Mouse (Mus musculus) C2C12 (cell line): ENCODE results near the gene Lpgat1. TPM values are rescaled to one million over a fixed set of nuclear protein-coding genes. Genes with fewer than 3 reads are reported as not detected.

Experiments
- H3K27me3 ChIP-seq: one replicate; pipeline ENCODE4 v1.6.1; 2011; ENCODE audit not compliant: control insufficient read depth, insufficient read depth, insufficient read length
- H3K36me3 ChIP-seq: one replicate; pipeline ENCODE4 v1.6.1; 2011; ENCODE audit not compliant: control insufficient read depth, insufficient read depth
- H3K4me3 ChIP-seq: one replicate; pipeline ENCODE4 v1.5.1; 2011; ENCODE audit warnings: mild to moderate bottlenecking, control low read depth; ENCODE audit not compliant: poor library complexity, insufficient read depth, severe bottlenecking
- H3K79me2 ChIP-seq: one replicate; pipeline ENCODE4 v1.6.1; 2011; ENCODE audit not compliant: control insufficient read depth, insufficient read depth
- H3K79me3 ChIP-seq: one replicate; pipeline ENCODE4 v1.6.1; 2011; ENCODE audit warnings: low read depth, control low read depth
- H3ac ChIP-seq: one replicate; pipeline ENCODE3; 2011; ENCODE audit warnings: low read depth; ENCODE audit not compliant: control insufficient read depth, insufficient read length
- CEBPB ChIP-seq: IDR thresholded peaks from one replicate; pipeline ENCODE4 v1.6.1; 2011; ENCODE audit warnings: low read depth, mild to moderate bottlenecking, control low read depth, moderate library complexity
- CTCF ChIP-seq: IDR thresholded peaks from one replicate; pipeline ENCODE4 v1.5.1; 2011; ENCODE audit not compliant: control insufficient read depth, insufficient read depth, insufficient read length
- FOSL1 ChIP-seq: IDR thresholded peaks from one replicate; pipeline ENCODE4 v1.8.0; 2011; ENCODE audit warnings: mild to moderate bottlenecking, low read length; ENCODE audit not compliant: poor library complexity, insufficient read depth, severe bottlenecking
- MAX ChIP-seq: IDR thresholded peaks from one replicate; pipeline ENCODE4 v1.6.1; 2011; ENCODE audit warnings: mild to moderate bottlenecking, control low read depth
- MYOD1 ChIP-seq: IDR thresholded peaks from one replicate; pipeline ENCODE4 v1.6.1; 2011; ENCODE audit warnings: low read depth; ENCODE audit not compliant: control insufficient read depth, insufficient read length
- MYOG ChIP-seq: IDR thresholded peaks from one replicate; pipeline ENCODE4 v1.6.1; 2011; ENCODE audit not compliant: control insufficient read depth, insufficient read length; ENCODE audit errors: extremely low read depth
- USF1 ChIP-seq: IDR thresholded peaks from one replicate; pipeline ENCODE4 v1.6.1; 2011; ENCODE audit warnings: low read depth, mild to moderate bottlenecking, control low read depth, moderate library complexity
- polyA plus RNA-seq: library from polyadenylated mRNA; unstranded; fragments of >200 nt; fragmentation: generic; extraction: Trizol; gene quantifications from one replicate; pipeline ENCODE4 v1.2.1, GENCODE M21; 2012; ENCODE audit warnings: missing spikeins

The Lpgat1 gene
- polyA plus RNA-seq, 1 experiment: 16.5 TPM

GRCm38 (mm10) chr1:191802093-191802819 lies 84.6 kb downstream of the Lpgat1 start:
- no peak for TF ChIP-seq USF1
- peak; percentile 80 for TF ChIP-seq MYOD1
- Histone ChIP-seq H3K79me2 (no peaks in the 10 kb centered on the region), H3K4me3 (no peak overlapping the region), H3ac (no peak overlapping the region), H3K79me3 (no peaks in the 10 kb centered on the region), H3K27me3 (no peaks in the 10 kb centered on the region), H3K36me3 (no peaks in the 10 kb centered on the region)

- no peak for TF ChIP-seq MYOG
- TF ChIP-seq CTCF: no peak
- no peak for TF ChIP-seq MYOD1
- no peak for TF ChIP-seq CEBPB
- TF ChIP-seq FOSL1: no peak
- no peak for TF ChIP-seq USF1
- TF ChIP-seq MAX: no peak
These were observed 85.4 kb downstream of the Lpgat1 start for GRCm38 (mm10) chr1:191802820-191803655.

GRCm38 (mm10) chr1:191804747-191805146 lies 87.1 kb downstream of the Lpgat1 start:
- Histone ChIP-seq H3ac (no peak overlapping the region), H3K4me3 (no peak overlapping the region), H3K36me3 (no peaks in the 10 kb centered on the region), H3K27me3 (no peaks in the 10 kb centered on the region), H3K79me3 (no peaks in the 10 kb centered on the region), H3K79me2 (no peaks in the 10 kb centered on the region)
- TF ChIP-seq CEBPB (no peak), CTCF (no peak), MYOG (no peak), USF1 (no peak), MYOD1 (no peak), FOSL1 (no peak), MAX (no peak)

More at GRCm38 (mm10) chr1:191802820-191803655, 85.4 kb downstream of the Lpgat1 start:
- no peaks in the 10 kb centered on the region for H3K79me3 ChIP-seq
- no peak overlapping the region for H3K4me3 ChIP-seq
- no peaks in the 10 kb centered on the region for H3K79me2 ChIP-seq
- H3K36me3 ChIP-seq: no peaks in the 10 kb centered on the region
- no peaks in the 10 kb centered on the region for H3K27me3 ChIP-seq
- no peak overlapping the region for H3ac ChIP-seq

GRCm38 (mm10) chr1:191805788-191806187 lies 88.2 kb downstream of the Lpgat1 start:
- H3K4me3 ChIP-seq: no peak overlapping the region
- H3K79me2 ChIP-seq: no peaks in the 10 kb centered on the region
- H3K79me3 ChIP-seq: no peaks in the 10 kb centered on the region
- no peak overlapping the region for H3ac ChIP-seq
- no peaks in the 10 kb centered on the region for H3K36me3 ChIP-seq
- TF ChIP-seq FOSL1: no peak
- TF ChIP-seq MYOG: no peak
- TF ChIP-seq CEBPB: no peak
- no peak for TF ChIP-seq MYOD1
- TF ChIP-seq MAX: no peak
- TF ChIP-seq USF1: no peak
- TF ChIP-seq CTCF: no peak
- H3K27me3 ChIP-seq: no peaks in the 10 kb centered on the region

GRCm38 (mm10) chr1:191806740-191807139 lies 89.1 kb downstream of the Lpgat1 start:
- no peaks in the 10 kb centered on the region for H3K79me2 ChIP-seq
- H3K27me3 ChIP-seq: no peaks in the 10 kb centered on the region
- no peaks in the 10 kb centered on the region for H3K36me3 ChIP-seq
- TF ChIP-seq MYOD1 (no peak), CTCF (no peak), USF1 (no peak), FOSL1 (no peak), MYOG (no peak), CEBPB (no peak), MAX (no peak)
- no peak overlapping the region for H3ac ChIP-seq
- H3K4me3 ChIP-seq: no peak overlapping the region
- no peaks in the 10 kb centered on the region for H3K79me3 ChIP-seq

- Histone ChIP-seq H3K27me3 (no peaks in the 10 kb centered on the region), H3K36me3 (no peaks in the 10 kb centered on the region), H3K79me3 (no peaks in the 10 kb centered on the region), H3ac (no peak overlapping the region), H3K79me2 (no peaks in the 10 kb centered on the region), H3K4me3 (no peak overlapping the region)
- no peak for TF ChIP-seq FOSL1
- no peak for TF ChIP-seq USF1
- no peak for TF ChIP-seq CTCF
- TF ChIP-seq MYOG: no peak
- TF ChIP-seq MYOD1: no peak
- TF ChIP-seq CEBPB: no peak
- no peak for TF ChIP-seq MAX
These were observed 90.3 kb downstream of the Lpgat1 start for GRCm38 (mm10) chr1:191807979-191808378.
